Mouse (Mus musculus) lung, postnatal 0 days (tissue): ENCODE data around the gene Dpm3.

Source experiments
- CTCF ChIP-seq: IDR thresholded peaks from 2 replicates; pipeline ENCODE4 v1.5.1; 2016; ENCODE audit warnings: antibody characterized with exemption, mild to moderate bottlenecking
- EP300 ChIP-seq: IDR thresholded peaks from 2 replicates; pipeline ENCODE4 v1.6.1; 2016; ENCODE audit warnings: antibody characterized with exemption, mild to moderate bottlenecking, control low read depth

DNA sequence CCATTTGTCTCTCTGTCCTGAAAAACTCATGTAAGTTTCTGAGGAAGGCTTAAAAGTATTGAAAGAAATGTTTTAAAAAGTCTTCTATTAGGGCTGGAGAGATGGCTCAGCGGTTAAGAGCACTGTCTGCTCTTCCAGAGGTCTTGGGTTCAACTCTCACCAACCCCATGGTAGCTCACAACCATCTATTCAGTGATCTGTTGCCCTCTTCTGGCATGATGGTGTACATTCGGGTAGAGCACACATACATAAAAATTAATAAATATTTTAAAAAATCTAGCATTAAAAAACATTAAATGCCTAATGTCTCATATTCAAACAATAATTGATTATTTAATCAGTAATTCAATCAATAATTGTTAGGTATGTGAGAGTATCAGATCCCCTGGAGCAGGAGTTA, 41.4 kb downstream of the Dpm3 start:
- peak; percentile 42 for TF ChIP-seq CTCF
- TF ChIP-seq EP300 = no peak
